Mouse (Mus musculus): ENCODE measurements around the gene Ifitm5. TPM values are rescaled to one million over a fixed set of nuclear protein-coding genes. Genes with fewer than 3 reads are reported as not detected.
A peak's percentile ranks its signal among the peaks of the same experiment; 100 is the strongest.

The Ifitm5 gene
- total and polyA plus RNA-seq, 3 experiments = 0.16 to 1.6 (median 1.2) TPM

DNA sequence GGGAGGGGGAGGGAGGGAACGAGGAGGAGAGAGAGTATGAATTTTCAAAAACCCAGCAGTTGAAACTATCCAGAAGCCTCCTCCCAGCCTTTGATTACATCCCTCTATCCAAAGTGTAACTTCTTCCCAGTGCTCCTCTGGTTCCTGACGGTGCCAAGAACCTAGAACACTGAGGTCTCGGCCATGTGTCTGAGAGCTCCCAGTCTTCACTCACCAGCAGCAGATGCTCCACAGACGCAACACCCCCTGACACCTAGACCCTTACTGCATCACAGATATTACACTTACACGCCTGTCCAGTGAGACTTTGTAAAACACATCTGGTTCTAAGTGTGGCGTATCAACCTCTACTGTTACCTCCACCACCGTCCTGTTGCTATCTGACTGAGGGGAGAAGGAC is 2.4 kb upstream of the Ifitm5 start:
- TF ChIP-seq GATA1 (IDR thresholded peaks at IDR 0.05; ENCODE audit: borderline replicate concordance, low read length) (no peak), GATA2 (IDR thresholded peaks at IDR 0.05; ENCODE audit: borderline replicate concordance, low read depth, low read length) (no peak), POLR2AphosphoS5 (IDR thresholded peaks at IDR 0.05; ENCODE audit: insufficient replicate concordance, low read depth, low read length) (no peak), CTCF (IDR thresholded peaks at IDR 0.05; ENCODE audit: low read depth, low read length) (no peak), TAL1 (conservative IDR thresholded peaks at IDR 0.05; ENCODE audit: low read depth, low read length) (no peak)
- no peak overlapping the region for H3K4me3 ChIP-seq (ENCODE audit: low read depth, low read length)
- H3K4me1 ChIP-seq (ENCODE audit: insufficient read depth, low read depth, low read length) = peaks cover 61% of the 10 kb centered on the region
- no peak for DNase-seq (ENCODE audit: low spot score)
- H3K27me3 ChIP-seq (ENCODE audit: insufficient read depth, low read length) = peaks cover 2% of the 10 kb centered on the region; the same call in 1 of the 2 replicates
- H3K36me3 ChIP-seq (replicated peaks) = peaks cover 53% of the 10 kb centered on the region
- no peaks in the 10 kb centered on the region for H3K9me3 ChIP-seq (replicated peaks)
- ATAC-seq (ENCODE audit: extremely low read depth, insufficient number of reproducible peaks, low FRiP score, poor library complexity, severe bottlenecking) = no peak

- peaks cover 60% of the 10 kb centered on the region for H3K36me3 ChIP-seq (replicated peaks)
- ATAC-seq (ENCODE audit: extremely low read depth, insufficient number of reproducible peaks, low FRiP score, poor library complexity, severe bottlenecking) = no peak
- no peak overlapping the region for H3K4me3 ChIP-seq (ENCODE audit: low read depth, low read length)
These were observed 1.7 kb upstream of the Ifitm5 start for GRCm38 (mm10) chr7:140951765-140952164.

GRCm38 (mm10) chr7:140951051-140951450 is 960 bp upstream of the Ifitm5 start:
- no peak for DNase-seq (ENCODE audit: low spot score)
- peaks cover 2% of the 10 kb centered on the region for H3K27me3 ChIP-seq (ENCODE audit: insufficient read depth, low read length)
- no peak for ATAC-seq (ENCODE audit: extremely low read depth, insufficient number of reproducible peaks, low FRiP score, poor library complexity, severe bottlenecking)
- H3K4me3 ChIP-seq (ENCODE audit: low read depth, low read length) = no peak overlapping the region
- TF ChIP-seq POLR2AphosphoS5 (IDR thresholded peaks at IDR 0.05; ENCODE audit: insufficient replicate concordance, low read depth, low read length) (no peak), TAL1 (conservative IDR thresholded peaks at IDR 0.05; ENCODE audit: low read depth, low read length) (no peak), CTCF (IDR thresholded peaks at IDR 0.05; ENCODE audit: low read depth, low read length) (no peak), GATA2 (IDR thresholded peaks at IDR 0.05; ENCODE audit: borderline replicate concordance, low read depth, low read length) (no peak), GATA1 (IDR thresholded peaks at IDR 0.05; ENCODE audit: borderline replicate concordance, low read length) (no peak)
- no peaks in the 10 kb centered on the region for H3K9me3 ChIP-seq (replicated peaks)
- peaks cover 67% of the 10 kb centered on the region for H3K36me3 ChIP-seq (replicated peaks)
- H3K4me1 ChIP-seq (ENCODE audit: insufficient read depth, low read depth, low read length) = peaks cover 64% of the 10 kb centered on the region

More at GRCm38 (mm10) chr7:140951765-140952164, 1.7 kb upstream of the Ifitm5 start:
- no peak for TF ChIP-seq GATA1 (IDR thresholded peaks at IDR 0.05; ENCODE audit: borderline replicate concordance, low read length)
- TF ChIP-seq POLR2AphosphoS5 (IDR thresholded peaks at IDR 0.05; ENCODE audit: insufficient replicate concordance, low read depth, low read length) = no peak
- no peak for TF ChIP-seq GATA2 (IDR thresholded peaks at IDR 0.05; ENCODE audit: borderline replicate concordance, low read depth, low read length)
- no peak for TF ChIP-seq CTCF (IDR thresholded peaks at IDR 0.05; ENCODE audit: low read depth, low read length)
- TF ChIP-seq TAL1 (conservative IDR thresholded peaks at IDR 0.05; ENCODE audit: low read depth, low read length) = no peak
- peaks cover 64% of the 10 kb centered on the region for H3K4me1 ChIP-seq (ENCODE audit: insufficient read depth, low read depth, low read length)
- DNase-seq (ENCODE audit: low spot score) = no peak
- H3K9me3 ChIP-seq (replicated peaks) = no peaks in the 10 kb centered on the region
- H3K27me3 ChIP-seq (ENCODE audit: insufficient read depth, low read length) = peaks cover 2% of the 10 kb centered on the region; the same call in 1 of the 2 replicates

DNA sequence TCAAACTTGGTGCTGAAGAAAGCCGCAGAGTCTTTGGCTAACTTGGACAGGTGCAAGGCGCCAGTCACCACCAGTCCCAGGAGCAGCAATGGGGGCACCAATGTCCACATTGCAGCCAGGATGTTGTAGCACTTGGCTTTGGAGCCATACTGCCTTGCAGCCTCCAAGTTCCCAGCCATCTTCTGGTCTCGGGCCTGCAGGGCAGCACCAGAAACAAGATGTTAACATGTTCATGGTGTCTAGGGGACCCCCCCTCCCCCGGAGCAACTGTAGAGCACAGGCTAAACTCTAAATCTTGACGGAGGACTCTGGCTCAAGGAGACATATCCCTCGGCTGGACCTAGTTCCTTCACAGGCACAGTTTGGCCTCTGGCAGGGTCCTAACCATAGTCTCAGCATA is 836 bp downstream of the Ifitm5 start:
- DNase-seq (ENCODE audit: low spot score) = no peak
- Histone ChIP-seq H3K9me3 (replicated peaks) (no peaks in the 10 kb centered on the region), H3K4me1 (ENCODE audit: insufficient read depth, low read depth, low read length) (peaks cover 49% of the 10 kb centered on the region), H3K27me3 (ENCODE audit: insufficient read depth, low read length) (no peaks in the 10 kb centered on the region; the same call in 1 of the 2 replicates), H3K36me3 (replicated peaks) (peaks cover 85% of the 10 kb centered on the region), H3K4me3 (ENCODE audit: low read depth, low read length) (no peak overlapping the region)
- no peak for TF ChIP-seq CTCF (IDR thresholded peaks at IDR 0.05; ENCODE audit: low read depth, low read length)
- TF ChIP-seq POLR2AphosphoS5 (IDR thresholded peaks at IDR 0.05; ENCODE audit: insufficient replicate concordance, low read depth, low read length) = no peak
- no peak for TF ChIP-seq GATA1 (IDR thresholded peaks at IDR 0.05; ENCODE audit: borderline replicate concordance, low read length)
- TF ChIP-seq GATA2 (IDR thresholded peaks at IDR 0.05; ENCODE audit: borderline replicate concordance, low read depth, low read length) = no peak
- TF ChIP-seq TAL1 (conservative IDR thresholded peaks at IDR 0.05; ENCODE audit: low read depth, low read length) = no peak
- ATAC-seq (ENCODE audit: extremely low read depth, insufficient number of reproducible peaks, low FRiP score, poor library complexity, severe bottlenecking) = no peak

DNA sequence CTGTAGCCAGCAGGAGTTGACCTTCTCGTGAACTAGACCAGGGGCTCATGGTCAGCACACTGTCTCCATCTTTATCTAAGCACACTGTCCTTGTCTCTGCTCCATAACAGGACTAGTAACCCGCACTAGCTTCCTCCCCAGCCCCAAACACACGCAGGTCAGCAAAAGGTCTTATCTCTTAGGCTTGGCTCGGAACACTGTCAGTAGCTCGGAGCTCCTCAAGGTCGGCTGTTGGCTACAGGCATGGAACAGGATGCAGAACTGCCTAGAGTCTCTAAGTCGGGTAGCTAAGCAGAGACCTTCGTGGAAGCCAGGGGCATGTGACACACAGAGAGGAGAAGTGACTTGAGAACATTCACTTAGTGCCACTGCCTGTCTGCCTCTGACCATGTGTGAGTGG is 1.9 kb downstream of the Ifitm5 start:
- ATAC-seq (ENCODE audit: extremely low read depth, insufficient number of reproducible peaks, low FRiP score, poor library complexity, severe bottlenecking) = no peak

DNA sequence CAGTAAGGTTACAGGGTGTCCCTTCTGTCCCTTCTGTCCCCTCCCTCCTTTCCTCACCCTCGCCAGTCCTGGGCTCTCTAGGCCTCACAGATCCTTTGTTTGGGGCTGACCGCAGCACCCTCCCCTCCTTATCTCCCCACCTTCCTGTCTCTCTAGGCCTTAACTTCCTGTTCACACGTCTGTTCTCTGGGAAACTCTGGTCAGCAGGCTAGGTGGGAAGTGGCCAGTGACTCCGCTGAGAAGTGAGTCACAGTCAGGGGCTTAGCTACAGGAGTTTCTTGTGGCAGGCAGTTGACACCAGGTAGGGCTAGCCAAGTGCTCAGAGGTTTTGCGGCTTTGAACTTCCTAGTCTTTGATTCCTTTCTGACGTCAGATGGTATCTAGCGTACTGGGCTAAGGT is 3.1 kb downstream of the Ifitm5 start:
- H3K4me3 ChIP-seq (ENCODE audit: low read depth, low read length) = no peak overlapping the region
- peak; percentile 75 for ATAC-seq (ENCODE audit: extremely low read depth, insufficient number of reproducible peaks, low FRiP score, poor library complexity, severe bottlenecking)
- peaks cover 93% of the 10 kb centered on the region for H3K36me3 ChIP-seq (replicated peaks)

More for the DNA sequence above, 1.9 kb downstream of the Ifitm5 start:
- Histone ChIP-seq H3K4me1 (ENCODE audit: insufficient read depth, low read depth, low read length) (peaks cover 49% of the 10 kb centered on the region), H3K9me3 (replicated peaks) (no peaks in the 10 kb centered on the region), H3K27me3 (ENCODE audit: insufficient read depth, low read length) (no peaks in the 10 kb centered on the region; the same call in 1 of the 2 replicates), H3K4me3 (ENCODE audit: low read depth, low read length) (no peak overlapping the region), H3K36me3 (replicated peaks) (peaks cover 94% of the 10 kb centered on the region)
- DNase-seq (ENCODE audit: low spot score) = no peak
- TF ChIP-seq GATA2 (IDR thresholded peaks at IDR 0.05; ENCODE audit: borderline replicate concordance, low read depth, low read length) (no peak), POLR2AphosphoS5 (IDR thresholded peaks at IDR 0.05; ENCODE audit: insufficient replicate concordance, low read depth, low read length) (no peak), TAL1 (conservative IDR thresholded peaks at IDR 0.05; ENCODE audit: low read depth, low read length) (no peak), GATA1 (IDR thresholded peaks at IDR 0.05; ENCODE audit: borderline replicate concordance, low read length) (no peak), CTCF (IDR thresholded peaks at IDR 0.05; ENCODE audit: low read depth, low read length) (no peak)

More for the DNA sequence above, 3.1 kb downstream of the Ifitm5 start:
- no peak for DNase-seq (ENCODE audit: low spot score)
- peaks cover 2% of the 10 kb centered on the region; the same call in 1 of the 2 replicates for H3K27me3 ChIP-seq (ENCODE audit: insufficient read depth, low read length)
- H3K9me3 ChIP-seq (replicated peaks) = no peaks in the 10 kb centered on the region
- TF ChIP-seq POLR2AphosphoS5 (IDR thresholded peaks at IDR 0.05; ENCODE audit: insufficient replicate concordance, low read depth, low read length) = no peak
- no peak for TF ChIP-seq TAL1 (conservative IDR thresholded peaks at IDR 0.05; ENCODE audit: low read depth, low read length)
- no peak for TF ChIP-seq GATA1 (IDR thresholded peaks at IDR 0.05; ENCODE audit: borderline replicate concordance, low read length)
- no peak for TF ChIP-seq CTCF (IDR thresholded peaks at IDR 0.05; ENCODE audit: low read depth, low read length)
- TF ChIP-seq GATA2 (IDR thresholded peaks at IDR 0.05; ENCODE audit: borderline replicate concordance, low read depth, low read length) = no peak
- peaks cover 52% of the 10 kb centered on the region for H3K4me1 ChIP-seq (ENCODE audit: insufficient read depth, low read depth, low read length)

Data from G1E (cell line).